Mouse (Mus musculus) liver, embryonic 11.5 days (tissue): ENCODE results near the gene 1700001L19Rik. TPM values are rescaled to one million over a fixed set of nuclear protein-coding genes. Genes with fewer than 3 reads are reported as not detected.
"Not testable (repeated sequence)": the region's sequence is repeated elsewhere in the genome, so short reads cannot be mapped to it uniquely, and the experiment has no call there.

Experiments
- ATAC-seq: fragments of 200-750 bp; cut with Nextera tagmentation; replicated peaks from 2 replicates; pipeline ENCODE4 v1.8.0; 2017; ENCODE audit warnings: moderate number of reproducible peaks, mild to moderate bottlenecking, moderate TSS enrichment, moderate library complexity; ENCODE audit not compliant: low FRiP score
- DNase-seq: peaks from one replicate; pipeline ENCODE4 v3.0.0-alpha.2; 2017; ENCODE audit warnings: low spot score
- H3K27ac ChIP-seq: fragments of 300-500 bp; sonication (generic); 2 replicates; pipeline ENCODE4 v1.5.1; 2014; ENCODE audit warnings: mild to moderate bottlenecking, low read depth, low read length, control low read depth
- H3K27me3 ChIP-seq: fragments of 300-500 bp; sonication (generic); replicated peaks from 2 replicates; pipeline ENCODE4 v1.6.1; 2014; ENCODE audit warnings: low read length, mixed read lengths; ENCODE audit not compliant: control insufficient read depth, insufficient read depth
- H3K36me3 ChIP-seq: fragments of 300-500 bp; sonication (generic); 2 replicates; pipeline ENCODE4 v1.6.1; 2014; ENCODE audit warnings: mild to moderate bottlenecking, low read length, moderate library complexity, mixed read lengths; ENCODE audit not compliant: control insufficient read depth, insufficient read depth
- H3K4me1 ChIP-seq: fragments of 300-500 bp; sonication (generic); replicated peaks from 2 replicates; pipeline ENCODE4 v1.6.1; 2014; ENCODE audit warnings: low read length, mixed read lengths; ENCODE audit not compliant: control insufficient read depth, insufficient read depth
- H3K4me2 ChIP-seq: fragments of 300-500 bp; sonication (generic); 2 replicates; pipeline ENCODE4 v1.6.1; 2014; ENCODE audit warnings: mild to moderate bottlenecking, control low read depth, moderate library complexity
- H3K4me3 ChIP-seq: fragments of 300-500 bp; sonication (generic); 2 replicates; pipeline ENCODE4 v1.5.1; 2014; ENCODE audit warnings: low read depth, low read length, control low read depth
- H3K9ac ChIP-seq: fragments of 300-500 bp; sonication (generic); 2 replicates; pipeline ENCODE4 v1.6.1; 2014; ENCODE audit warnings: low read depth, low read length, control low read depth
- H3K9me3 ChIP-seq: fragments of 300-500 bp; sonication (generic); 2 replicates; pipeline ENCODE4 v1.6.1; 2016; ENCODE audit warnings: low read length, inconsistent platforms, mixed read lengths; ENCODE audit not compliant: control insufficient read depth
- WGBS: fragments of 180-500 bp; shearing (Covaris S2); extraction: QIAGEN DNeasy Blood & Tissue Kit; methylation state at CpG from one replicate; pipeline ENCODE4 v1.1.7; 2014; 5-methylcytosine and 5-hydroxymethylcytosine counted together
- polyA plus RNA-seq: library from polyadenylated mRNA; unstranded; fragments of >200 nt; fragmentation: Nextera tagmentation; extraction: Ambion mirVana; gene quantifications from 2 replicates; pipeline ENCODE4 v1.2.1, GENCODE M21; 2014

Gene 1700001L19Rik
- polyA plus RNA-seq, result not detected in 2 replicates

DNA sequence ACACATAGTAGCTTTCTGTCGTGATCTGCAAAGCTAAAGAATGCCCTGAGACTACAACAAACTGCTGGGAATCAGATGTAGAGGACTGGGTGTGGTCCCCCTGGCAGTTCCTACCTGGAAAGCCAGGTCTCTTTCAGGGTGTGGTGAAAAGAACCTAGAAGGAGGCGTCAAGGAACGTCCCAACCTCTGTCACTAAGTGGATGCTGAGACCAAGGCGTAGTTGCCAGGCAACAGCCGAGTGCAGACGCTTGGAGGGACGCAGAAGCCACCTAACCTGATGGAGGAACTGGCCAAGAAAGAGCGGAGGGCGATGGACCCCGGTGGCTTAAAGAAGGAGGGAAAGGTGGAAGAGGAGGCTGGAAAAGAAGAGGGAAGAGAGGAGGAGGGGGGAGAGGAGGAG is at the start of gene 1700001L19Rik:
TSS of gene 1700001L19Rik (plus strand) at position 223 of the 400 bp plus-strand sequence.
- Histone ChIP-seq H3K27me3 (no peaks in the 10 kb centered on the region), H3K4me3 (no peak within 1 kb of the TSS), H3K9ac (no peak within 1 kb of the TSS), H3K36me3 (peaks cover 7% of the 10 kb centered on the region; the same call in 1 of the 2 replicates), H3K9me3 (no peaks in the 10 kb centered on the region), H3K4me1 (peaks cover 3% of the 10 kb centered on the region; the same call in 1 of the 2 replicates), H3K4me2 (peak within 1 kb of the TSS; percentile 49), H3K27ac (no peak within 1 kb of the TSS)
- WGBS, result 15% methylated on average over 10 of the region's 10 CpGs
- no peak for DNase-seq
- no peak for ATAC-seq

DNA sequence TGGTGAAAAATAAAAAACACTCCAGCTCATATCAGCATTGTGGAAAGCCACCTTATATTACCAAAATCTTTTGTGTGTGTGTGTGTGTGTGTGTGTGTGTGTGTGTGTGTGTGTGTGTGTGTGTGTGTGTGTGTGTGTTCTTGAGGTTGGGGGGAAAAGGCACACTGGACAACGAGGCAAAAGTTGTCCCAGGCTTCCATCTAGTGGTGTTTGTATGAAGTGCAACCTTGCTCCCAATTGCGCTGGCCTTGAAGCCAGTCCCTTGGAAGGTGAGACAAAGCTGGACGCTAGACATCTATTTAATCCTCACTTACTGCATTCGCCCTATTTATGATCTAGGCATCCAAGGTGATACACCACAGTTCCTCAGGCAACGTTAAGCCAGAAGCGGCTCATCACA is 43.8 kb upstream of the 1700001L19Rik start:
- DNase-seq, ATAC-seq, H3K27me3 ChIP-seq, H3K4me1 ChIP-seq, H3K36me3 ChIP-seq, H3K4me2 ChIP-seq, H3K9me3 ChIP-seq, H3K9ac ChIP-seq, H3K4me3 ChIP-seq, H3K27ac ChIP-seq: not testable (repeated sequence)
- 22% methylated on average over 4 of the region's 6 CpGs for WGBS

DNA sequence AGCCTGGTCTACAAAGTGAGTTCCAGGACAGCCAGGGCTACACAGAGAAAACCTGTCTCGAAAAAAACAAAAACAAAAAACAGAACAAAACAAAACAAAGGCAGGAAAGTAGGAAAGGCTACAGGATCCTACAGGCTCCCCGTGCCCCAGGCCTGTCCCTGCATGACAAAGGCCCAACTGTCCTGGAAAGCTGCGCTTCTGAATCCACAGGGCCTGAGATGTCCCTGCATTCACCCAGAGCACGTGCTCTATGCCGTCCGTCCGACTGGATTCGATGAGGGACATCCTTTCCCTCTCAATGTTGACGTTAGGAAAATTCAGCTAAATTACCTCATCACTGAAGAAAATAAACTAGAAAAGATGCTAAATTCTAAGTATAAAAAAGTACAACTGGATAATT is 29.1 kb upstream of the 1700001L19Rik start:
- Histone ChIP-seq H3K4me1 (no peaks in the 10 kb centered on the region), H3K27ac (no peak overlapping the region), H3K4me3 (no peak overlapping the region), H3K9me3 (no peaks in the 10 kb centered on the region), H3K36me3 (peaks cover 45% of the 10 kb centered on the region), H3K4me2 (no peak overlapping the region), H3K9ac (no peak overlapping the region), H3K27me3 (no peaks in the 10 kb centered on the region)
- DNase-seq (no peak), ATAC-seq (no peak)
- WGBS, result 92% methylated on average over 9 of the region's 9 CpGs

DNA sequence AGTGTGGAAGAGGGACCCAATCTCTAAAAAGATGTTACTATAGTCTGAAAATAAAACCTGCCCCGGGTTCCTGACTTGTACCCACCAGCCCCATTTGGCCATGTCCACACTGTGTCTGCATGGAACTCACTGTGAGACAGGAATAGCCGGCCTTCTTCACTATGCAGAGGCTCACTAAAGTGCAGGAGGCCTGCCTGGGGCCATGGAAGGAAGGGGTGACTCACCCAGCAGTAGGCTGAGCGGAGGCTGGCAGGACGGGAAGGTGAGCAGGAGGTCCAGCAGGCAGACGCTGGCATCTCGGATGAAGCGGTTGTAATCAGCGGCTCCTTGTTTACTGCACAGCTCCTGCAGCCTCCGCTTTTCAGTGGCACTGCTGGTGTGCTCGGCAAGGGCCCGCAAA is 28.7 kb upstream of the 1700001L19Rik start:
- no peak overlapping the region for H3K4me3 ChIP-seq
- peaks cover 41% of the 10 kb centered on the region for H3K36me3 ChIP-seq
- DNase-seq (no peak), ATAC-seq (no peak)
- H3K27ac ChIP-seq, result no peak overlapping the region
- no peaks in the 10 kb centered on the region for H3K27me3 ChIP-seq
- no peak overlapping the region for H3K9ac ChIP-seq
- H3K4me1 ChIP-seq, result no peaks in the 10 kb centered on the region
- no peak overlapping the region for H3K4me2 ChIP-seq
- no peaks in the 10 kb centered on the region for H3K9me3 ChIP-seq
- WGBS, result 95% methylated on average over 11 of the region's 11 CpGs

DNA sequence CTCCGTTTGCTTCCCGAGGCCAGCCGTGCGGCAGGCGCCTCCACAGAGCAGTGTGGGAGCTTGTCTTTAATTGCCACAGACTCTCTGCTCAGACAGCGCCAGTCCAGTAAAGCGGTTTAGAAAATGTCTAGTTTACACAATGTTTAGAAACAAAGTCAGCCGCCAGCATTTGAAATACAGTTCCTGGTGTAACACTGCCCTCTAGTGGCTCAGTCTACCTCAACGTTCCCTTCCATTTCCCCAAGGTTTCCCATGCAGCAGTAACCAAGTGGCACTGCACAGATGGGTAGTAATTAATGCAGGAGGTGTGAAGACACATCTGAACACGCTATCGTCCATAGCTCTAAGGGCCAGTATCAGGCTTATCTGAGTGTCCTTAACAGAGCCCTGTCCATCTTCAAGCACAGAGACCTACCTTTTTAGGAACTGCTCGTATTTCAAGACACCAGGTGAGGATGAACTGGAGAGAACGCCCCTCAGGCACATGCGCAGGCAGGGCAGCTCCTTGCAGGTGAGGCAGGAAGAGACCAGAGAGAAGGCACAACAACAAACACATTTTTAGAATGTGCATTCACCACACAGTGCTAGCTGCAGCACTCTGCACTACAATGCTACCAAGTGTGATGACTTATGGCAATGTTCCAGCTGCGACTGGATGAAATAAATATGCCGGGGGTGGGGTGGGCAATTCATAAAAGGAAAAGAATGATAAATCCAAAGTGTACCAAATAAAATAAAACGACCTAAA is 27.5 kb upstream of the 1700001L19Rik start:
- DNase-seq, result no peak
- H3K4me1 ChIP-seq, result no peaks in the 10 kb centered on the region
- H3K36me3 ChIP-seq, result peaks cover 38% of the 10 kb centered on the region

DNA sequence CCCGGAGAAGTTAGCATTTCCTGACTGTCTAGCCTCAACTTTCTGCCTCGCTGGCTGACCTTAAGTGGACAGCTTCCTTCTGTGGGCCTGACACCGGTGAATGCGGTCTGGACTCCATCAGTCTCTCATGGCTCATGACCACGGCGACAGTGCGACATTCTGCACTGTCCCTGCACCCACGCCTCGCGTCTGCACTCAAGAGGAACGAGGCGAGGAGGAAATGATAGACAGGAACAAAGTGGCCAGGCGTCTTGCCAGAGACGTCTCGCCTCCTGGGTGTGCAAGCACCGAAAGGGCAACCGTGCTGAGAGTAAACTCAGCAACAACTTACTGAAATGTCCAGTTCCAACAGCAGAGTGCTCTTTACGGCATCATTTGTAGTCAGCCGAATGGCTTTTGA is 25.0 kb upstream of the 1700001L19Rik start:
- no peak overlapping the region for H3K27ac ChIP-seq
- peaks cover 25% of the 10 kb centered on the region for H3K36me3 ChIP-seq
- H3K4me1 ChIP-seq, result no peaks in the 10 kb centered on the region
- H3K9me3 ChIP-seq, result no peaks in the 10 kb centered on the region
- H3K9ac ChIP-seq, result no peak overlapping the region
- 87% methylated on average over 19 of the region's 19 CpGs for WGBS
- H3K27me3 ChIP-seq, result no peaks in the 10 kb centered on the region
- no peak overlapping the region for H3K4me3 ChIP-seq
- H3K4me2 ChIP-seq, result no peak overlapping the region
- ATAC-seq, result no peak
- DNase-seq, result no peak

More for the DNA sequence above, 27.5 kb upstream of the 1700001L19Rik start:
- H3K27ac ChIP-seq, result no peak overlapping the region
- H3K4me2 ChIP-seq, result no peak overlapping the region
- WGBS, result 75% methylated on average over 17 of the region's 17 CpGs
- H3K9ac ChIP-seq, result no peak overlapping the region
- H3K9me3 ChIP-seq, result no peaks in the 10 kb centered on the region
- no peak overlapping the region for H3K4me3 ChIP-seq
- no peak; the same call in 1 of the 2 replicates for ATAC-seq
- H3K27me3 ChIP-seq, result no peaks in the 10 kb centered on the region

DNA sequence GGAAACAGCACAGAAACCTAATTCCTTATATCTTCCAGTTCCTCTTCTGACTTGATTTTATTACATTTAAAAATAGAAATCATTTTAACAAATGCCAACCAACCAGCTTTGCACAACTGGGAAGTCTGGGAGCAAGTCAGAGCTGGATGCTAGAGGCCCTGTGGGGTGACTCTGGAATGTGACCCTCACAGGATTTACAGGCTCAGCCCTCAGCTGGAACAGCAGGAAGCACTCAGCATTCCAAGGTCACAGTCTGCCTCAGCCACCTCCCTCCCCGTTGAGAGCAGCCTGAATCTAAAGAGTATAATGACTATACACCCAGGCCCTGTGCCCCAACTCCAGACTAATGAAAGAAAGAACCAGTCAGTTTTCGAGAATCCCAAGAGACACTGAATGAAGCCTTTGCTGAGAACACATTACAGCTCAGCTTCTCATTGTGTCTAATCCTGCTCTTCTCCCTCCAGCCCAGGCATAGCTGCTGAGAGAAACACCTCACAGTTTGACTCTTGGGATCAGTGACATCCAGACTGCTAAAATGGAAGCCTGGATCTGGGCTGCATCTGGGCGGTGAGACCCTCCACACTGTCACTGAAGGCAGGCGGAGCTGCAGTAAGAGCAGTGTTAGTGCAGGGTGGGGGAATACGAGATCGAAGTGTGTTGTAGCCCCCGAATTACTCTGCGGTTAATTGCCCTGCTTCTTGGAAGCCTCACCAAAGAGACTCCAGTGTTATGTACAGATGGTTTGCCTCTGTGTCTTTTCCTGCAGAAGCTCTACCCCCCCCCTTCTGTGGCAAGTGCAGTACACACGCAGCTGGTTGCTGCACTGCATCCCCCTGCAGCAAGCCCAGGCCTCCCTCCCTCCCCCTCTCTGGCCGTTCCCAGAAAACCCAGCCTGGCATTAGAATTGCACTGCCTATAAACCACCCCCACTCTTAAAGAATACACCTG is 24.0 kb upstream of the 1700001L19Rik start:
- ATAC-seq, result no peak
- Histone ChIP-seq H3K27me3 (no peaks in the 10 kb centered on the region), H3K9ac (no peak overlapping the region), H3K36me3 (peaks cover 25% of the 10 kb centered on the region), H3K27ac (no peak overlapping the region), H3K4me1 (no peaks in the 10 kb centered on the region), H3K4me2 (no peak overlapping the region), H3K9me3 (no peaks in the 10 kb centered on the region), H3K4me3 (no peak overlapping the region)
- WGBS, result 80% methylated on average over 10 of the region's 10 CpGs
- no peak for DNase-seq

DNA sequence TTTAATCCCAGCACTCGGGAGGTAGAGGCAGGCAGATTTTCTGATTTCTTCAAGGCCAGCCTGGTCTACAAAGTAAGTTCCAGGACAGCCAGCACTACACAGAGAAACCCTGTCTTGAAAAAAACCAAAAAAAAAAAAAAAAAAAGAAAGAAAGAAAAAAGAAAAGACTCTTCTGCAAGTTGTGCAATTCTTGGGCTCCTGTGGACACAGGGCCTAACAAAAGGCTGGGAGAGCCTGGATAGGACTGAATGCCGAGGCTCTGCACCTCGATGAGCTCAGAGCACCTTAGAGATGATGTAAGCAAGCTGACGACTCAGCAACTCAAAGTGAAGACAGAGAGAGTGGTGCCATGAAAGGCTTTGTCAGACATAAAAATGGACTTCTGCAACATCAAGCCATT is 22.8 kb upstream of the 1700001L19Rik start:
- ATAC-seq (no peak), DNase-seq (no peak)
- no peak overlapping the region for H3K4me3 ChIP-seq
- H3K4me2 ChIP-seq, result no peak overlapping the region
- H3K4me1 ChIP-seq, result no peaks in the 10 kb centered on the region
- no peaks in the 10 kb centered on the region for H3K9me3 ChIP-seq
- WGBS, result 90% methylated on average over 4 of the region's 4 CpGs
- H3K9ac ChIP-seq, result no peak overlapping the region
- no peaks in the 10 kb centered on the region for H3K27me3 ChIP-seq
- H3K27ac ChIP-seq, result no peak overlapping the region
- peaks cover 22% of the 10 kb centered on the region for H3K36me3 ChIP-seq
